Mouse (Mus musculus): ENCODE data around the gene Cd200r3.

The Cd200r3 gene

GRCm38 (mm10) chr16:45030796-45031195 is 87.3 kb downstream of the Cd200r3 start:
- in situ Hi-C loops (cut with MboI, MseI) = no loop called here

Data from T-helper 2 cell (primary cell).